Mouse (Mus musculus): ENCODE measurements at regions not wholly inside any gene's neighbourhood (a gene's known extent, or its start where the extent isn't known, plus 50 kb on each side); places are given as distances from the start of the nearest gene placed in this dataset.
A peak's percentile ranks its signal among the peaks of the same experiment; 100 is the strongest.
"Not testable (repeated sequence)": the region's sequence is repeated elsewhere in the genome, so short reads cannot be mapped to it uniquely, and the experiment has no call there.

DNA sequence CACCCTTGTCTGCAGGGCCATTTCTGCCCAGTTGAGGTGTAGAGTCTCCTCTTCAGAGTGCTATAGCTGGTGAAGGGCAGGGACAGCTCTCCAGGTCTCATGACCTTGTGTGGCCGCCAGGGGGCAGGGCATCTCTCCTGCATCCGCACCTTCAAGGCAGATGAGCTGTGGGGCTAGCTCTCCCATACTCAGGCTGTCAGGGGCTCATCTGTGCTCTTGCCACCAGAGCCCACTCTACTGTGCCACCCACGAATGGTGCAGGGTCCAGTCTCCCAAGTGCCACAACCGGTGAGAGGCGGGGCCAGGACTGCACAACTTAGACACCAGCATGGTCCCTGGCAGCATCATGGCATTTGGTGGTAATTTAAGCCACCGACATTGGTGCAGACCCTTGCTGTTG is 111.3 kb downstream of the Syt10 start:
- peak in 1 of 2 experiments; percentile 4 for DNase-seq
- intact Hi-C loops (cut with DNase I): no loop called here

DNA sequence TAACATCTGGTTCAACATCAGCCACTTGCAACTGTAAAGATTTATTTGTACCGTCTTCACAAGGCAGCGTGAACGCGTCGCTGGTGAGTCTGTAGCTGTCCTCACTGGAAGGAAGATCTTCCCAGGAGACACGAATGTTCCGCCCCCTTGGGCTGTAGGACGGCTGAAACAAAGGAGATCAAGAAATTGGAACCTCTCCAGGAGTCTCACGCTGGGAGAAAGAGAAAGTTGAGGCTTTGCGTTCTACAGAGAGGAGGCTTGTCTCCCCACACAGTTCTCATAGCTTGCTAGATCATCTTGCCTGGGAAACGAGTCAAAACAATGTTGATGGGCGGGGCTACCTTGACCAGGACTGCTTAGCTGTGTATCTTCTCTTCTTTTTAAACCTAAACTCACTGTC is 117.3 kb downstream of the Syt10 start:
- intact Hi-C loops (cut with DNase I): no loop called here
- DNase-seq: peak in 1 of 2 experiments; percentile 3

DNA sequence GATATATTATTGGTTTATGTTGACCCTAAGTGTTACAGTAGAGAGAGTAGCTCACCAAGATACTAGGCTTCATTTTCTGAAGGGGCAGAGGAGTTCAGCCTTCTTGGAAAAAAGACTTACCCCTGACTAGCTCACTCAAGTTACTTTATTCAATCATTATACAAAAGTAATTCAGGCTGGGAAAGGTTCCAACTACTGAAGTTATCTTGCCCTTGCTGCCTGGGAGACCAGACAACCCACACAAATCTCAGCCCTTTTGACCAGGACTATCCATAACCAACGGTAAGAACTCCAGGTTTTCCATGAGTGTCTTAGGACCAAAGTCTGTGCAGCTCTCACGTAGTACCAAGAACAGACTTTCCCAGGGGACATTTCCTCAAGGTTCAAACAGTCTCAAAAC is 105.5 kb upstream of the Rabl2 start:
- DNase-seq: no peak
- intact Hi-C loops (cut with DNase I): no loop called here

DNA sequence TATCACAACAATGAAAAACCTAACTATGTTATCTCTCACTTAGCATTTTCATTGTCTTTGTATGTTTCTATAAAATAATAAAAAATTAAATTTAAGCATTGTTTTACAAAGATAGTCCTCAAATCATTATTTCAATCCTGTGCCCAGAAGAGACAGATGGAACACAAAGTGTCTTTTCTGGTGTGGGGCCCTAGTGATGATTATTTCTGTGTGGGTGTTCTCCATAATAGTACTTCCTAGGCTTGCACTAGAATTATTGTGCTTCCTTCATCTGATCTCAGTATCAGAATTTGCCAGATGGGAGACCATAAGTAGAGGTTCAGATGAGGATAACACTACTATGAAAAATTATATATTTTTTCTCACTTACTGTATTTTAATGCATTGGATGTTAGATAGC is 84.6 kb upstream of the Rabl2 start:
- intact Hi-C loops (cut with DNase I): no loop called here
- DNase-seq: no peak

DNA sequence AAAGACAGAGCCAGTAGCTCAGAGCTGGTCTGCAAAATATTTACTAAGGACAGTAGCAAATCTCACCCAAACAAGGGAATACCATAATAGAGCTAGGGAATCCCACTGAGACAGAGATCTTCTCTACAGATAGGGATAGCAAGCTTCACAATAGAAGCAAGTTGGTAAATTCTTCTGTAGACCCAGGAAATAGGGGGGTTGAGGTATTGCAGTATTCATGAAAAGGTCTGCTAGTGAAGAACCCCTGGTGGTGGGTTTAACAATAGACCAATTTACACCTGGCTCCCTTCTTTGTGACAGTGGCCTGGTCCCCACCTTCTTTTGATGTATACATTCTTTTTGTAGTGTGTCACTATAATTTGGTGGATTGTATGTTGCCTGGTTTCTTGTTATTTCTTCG is 64.8 kb upstream of the Rabl2 start:
- intact Hi-C loops (cut with DNase I); DNase-seq: not testable (repeated sequence)
